ENCODE assay signal across 13 mouse cellular contexts in the genomic region with DNA sequence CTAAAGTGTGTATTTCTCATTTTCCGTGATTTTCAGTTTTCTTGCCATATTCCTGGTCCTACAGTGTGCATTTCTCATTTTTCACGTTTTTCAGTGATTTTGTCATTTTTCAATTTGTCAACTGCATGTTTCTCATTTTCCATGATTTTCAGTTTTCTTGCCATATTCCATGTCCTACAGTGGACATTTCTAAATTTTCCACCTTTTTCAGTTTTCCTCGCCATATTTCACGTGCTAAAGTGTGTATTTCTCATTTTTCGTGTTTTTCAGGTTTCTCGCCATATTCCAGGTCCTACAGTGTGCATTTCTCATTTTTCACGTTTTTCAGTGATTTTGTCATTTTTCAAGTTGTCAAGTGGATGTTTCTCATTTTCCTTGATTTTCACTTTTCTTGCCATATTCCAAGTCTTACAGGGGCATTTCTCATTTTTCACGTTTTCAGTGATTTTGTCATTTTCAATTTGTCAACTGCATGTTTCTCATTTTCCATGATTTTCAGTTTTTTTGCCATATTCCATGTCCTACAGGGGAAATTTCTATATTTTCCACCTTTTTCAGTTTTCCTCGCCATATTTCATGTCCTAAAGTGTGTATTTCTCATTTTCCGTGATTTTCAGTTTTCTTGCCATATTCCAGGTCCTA. TPM values are rescaled to one million over a fixed set of nuclear protein-coding genes. Genes with fewer than 3 reads are reported as not detected.
DNase-seq lines count a peak whose midpoint lies in the region; ATAC-seq and TF ChIP-seq lines count a peak whose summit lies in the region.
"Not testable (repeated sequence)": the region's sequence is repeated elsewhere in the genome, so short reads cannot be mapped to it uniquely, and the experiment has no call there.
"Had no signal": no experiment of that assay in that cellular context is flagged by ENCODE, and none has a peak within 500 bp of the region (broad histone marks: within the 10 kb centered on the region; RNA-seq: fewer than 3 reads in every experiment).

No protein-coding gene starts in this region.

- not testable (repeated sequence) for H3K4me1 ChIP-seq in MEL (ENCODE audit: control insufficient read depth in 1 of 2, insufficient read depth in 2 of 2, low read length in 2 of 2); heart, embryonic 16.5 days (ENCODE audit: control insufficient read depth, insufficient read depth, low read length); kidney, embryonic 16.5 days (ENCODE audit: insufficient read depth, low read length); liver, postnatal 0 days (ENCODE audit: insufficient read depth); neural tube, embryonic 12.5 days

- not testable (repeated sequence) for H3K9ac ChIP-seq in MEL (ENCODE audit: control insufficient read depth, low read depth, low read length, poor library complexity, severe bottlenecking); heart, embryonic 16.5 days (ENCODE audit: low read length); kidney, embryonic 16.5 days (replicated peaks; ENCODE audit: low read length); liver, postnatal 0 days (replicated peaks); neural tube, embryonic 12.5 days

- WGBS in heart, embryonic 16.5 days, result 57% methylated on average over 2 of the region's 10 CpGs
- 57% methylated on average over 2 of the region's 10 CpGs for WGBS in kidney, embryonic 16.5 days
- WGBS in liver, postnatal 0 days (ENCODE audit: insufficient replicate concordance), result 81% methylated on average over 2 of the region's 10 CpGs
- WGBS in neural tube, embryonic 12.5 days, result 61% methylated on average over 2 of the region's 10 CpGs

- not testable (repeated sequence) for TF ChIP-seq RAD21 in MEL (IDR thresholded peaks at IDR 0.05; ENCODE audit: low read depth, low read length)

- not testable (repeated sequence) for H3K4me2 ChIP-seq in heart, embryonic 16.5 days (ENCODE audit: low read depth, low read length); kidney, embryonic 16.5 days (replicated peaks; ENCODE audit: low read depth, low read length); liver, postnatal 0 days (ENCODE audit: low read depth, low read length); neural tube, embryonic 12.5 days (replicated peaks)

- not testable (repeated sequence) for TF ChIP-seq CTCF in MEL (IDR thresholded peaks at IDR 0.05 in 2 of 3, conservative IDR thresholded peaks at IDR 0.05 in 1 of 3; ENCODE audit: control insufficient read depth in 1 of 3, insufficient read depth in 1 of 3, low read depth in 2 of 3, low read length in 3 of 3, poor library complexity in 1 of 3, severe bottlenecking in 1 of 3); liver, postnatal 0 days (IDR thresholded peaks at IDR 0.05; ENCODE audit: low read depth)

- DNase-seq in MEL (ENCODE audit: low read depth, low spot score), result peak; percentile 96
- DNase-seq in c-Kit-negative CD71-positive TER-119-positive erythroid progenitor cells, embryonic 14.5 days (ENCODE audit: low read depth, low spot score), result peak; percentile 89
- DNase-seq in fat pad, adult 2 months (ENCODE audit: extremely low read depth, low read depth, low spot score), result peak; percentile 100
- DNase-seq in liver, postnatal 0 days, result peak; percentile 65

- not testable (repeated sequence) for H3K79me2 ChIP-seq in MEL (ENCODE audit: control insufficient read depth, insufficient read depth, low read length, poor library complexity)

- H3K9me3 ChIP-seq in MEL (replicated peaks; ENCODE audit: insufficient read depth, low read length); heart, embryonic 16.5 days (replicated peaks; ENCODE audit: control insufficient read depth, low read length); kidney, embryonic 16.5 days (ENCODE audit: low read length); liver, postnatal 0 days (ENCODE audit: low read length); neural tube, embryonic 12.5 days: not testable (repeated sequence)

- H3K27ac ChIP-seq in MEL (ENCODE audit: control insufficient read depth, low read depth, low read length); heart, embryonic 16.5 days (ENCODE audit: low read length); kidney, embryonic 16.5 days (ENCODE audit: low read length); liver, postnatal 0 days (ENCODE audit: low read depth); neural tube, embryonic 12.5 days: not testable (repeated sequence)

- not testable (repeated sequence) for TF ChIP-seq EP300 in MEL (IDR thresholded peaks at IDR 0.05; ENCODE audit: low read depth in 1 of 2, low read length in 2 of 2); liver, postnatal 0 days (IDR thresholded peaks at IDR 0.05; ENCODE audit: low read depth)

- H3K36me3 ChIP-seq in MEL (ENCODE audit: control insufficient read depth in 1 of 2, insufficient read depth in 2 of 2, low read length in 2 of 2); heart, embryonic 16.5 days (ENCODE audit: control insufficient read depth, insufficient read depth); kidney, embryonic 16.5 days (ENCODE audit: insufficient read depth, low read length); liver, postnatal 0 days (replicated peaks; ENCODE audit: insufficient read depth, low read length); neural tube, embryonic 12.5 days: not testable (repeated sequence)

- not testable (repeated sequence) for H3K4me3 ChIP-seq in MEL (ENCODE audit: control insufficient read depth in 1 of 2, insufficient read depth in 1 of 2, low read depth in 2 of 2, low read length in 2 of 2); heart, embryonic 16.5 days (ENCODE audit: low read length); kidney, embryonic 16.5 days (ENCODE audit: low read length); liver, postnatal 0 days (ENCODE audit: low read depth, low read length); neural tube, embryonic 12.5 days

- not testable (repeated sequence) for H3K27me3 ChIP-seq in MEL (ENCODE audit: control insufficient read depth in 1 of 2, insufficient read depth in 2 of 2, low read length in 2 of 2); heart, embryonic 16.5 days (ENCODE audit: control insufficient read depth, insufficient read depth, low read length); kidney, embryonic 16.5 days (ENCODE audit: insufficient read depth, low read length); liver, postnatal 0 days (ENCODE audit: insufficient read depth, low read length); neural tube, embryonic 12.5 days (replicated peaks)

- 0 out of 2 replicates have a peak, but pooled peaks have one; percentile 21 for ATAC-seq in heart, embryonic 16.5 days (replicated peaks; ENCODE audit: extremely low read depth, insufficient read depth, low FRiP score)
- 0 out of 2 replicates have a peak, but pooled peaks have one; percentile 35 for ATAC-seq in kidney, embryonic 16.5 days (ENCODE audit: low FRiP score, low TSS enrichment)
- not testable (repeated sequence) for ATAC-seq in liver, postnatal 0 days
- ATAC-seq in neural tube, embryonic 12.5 days (ENCODE audit: low FRiP score, low read depth), result 0 out of 2 replicates have a peak, but pooled peaks have one; percentile 31

- TF ChIP-seq POLR2A in MEL (IDR thresholded peaks at IDR 0.05; ENCODE audit: control insufficient read depth in 1 of 2, insufficient read depth in 1 of 2, low read depth in 1 of 2, low read length in 2 of 2, poor library complexity in 1 of 2), result not testable (repeated sequence)

RNA-seq across cellular contexts. Expression of a gene that starts 3.6 kb away (rescaled TPM):
- not detected in 2 replicates for total RNA-seq in MEL (2012; rRNA removed)
- not detected for polyA plus RNA-seq in MEL (2012; ENCODE audit: insufficient read depth in 1 of 2, insufficient read length in 2 of 2, low read depth in 1 of 2, low replicate concordance in 2 of 2, missing spikeins in 1 of 2)
- polyA plus RNA-seq in heart, embryonic 16.5 days (2015; fragmentation: Nextera tagmentation; extraction: Ambion mirVana), result not detected in 2 replicates
- not detected in 2 replicates for polyA plus RNA-seq in kidney, embryonic 16.5 days (2015; fragmentation: Nextera tagmentation; extraction: Ambion mirVana)
- not detected in 2 replicates for polyA plus RNA-seq in liver, postnatal 0 days (2015; fragmentation: Nextera tagmentation; extraction: Ambion mirVana)
- polyA plus RNA-seq in neural tube, embryonic 12.5 days (2016; fragmentation: Nextera tagmentation; extraction: Ambion mirVana), result not detected in 2 replicates
- total RNA-seq: adrenal gland, postnatal 25 days; gastrocnemius, adult 8-10 months; left cerebral cortex, postnatal 25 days had no signal
- polyA plus RNA-seq: heart, embryonic 15.5 days; kidney, adult 2 months had no signal

RNA-seq across cellular contexts. Expression of a gene that starts 5.6 kb away (rescaled TPM):
- total RNA-seq in MEL (2012; rRNA removed), result 0.19 and 0.46 TPM in 2 replicates
- polyA plus RNA-seq in MEL (2012; ENCODE audit: insufficient read depth in 1 of 2, insufficient read length in 2 of 2, low read depth in 1 of 2, low replicate concordance in 2 of 2, missing spikeins in 1 of 2), result under 1 TPM in 1 of 2 experiments, not detected in 1; 0.33 TPM
- 0.38 TPM in 1 of 2 replicates, not detected in the other for polyA plus RNA-seq in heart, embryonic 16.5 days (2015; fragmentation: Nextera tagmentation; extraction: Ambion mirVana)
- not detected in 2 replicates for polyA plus RNA-seq in kidney, embryonic 16.5 days (2015; fragmentation: Nextera tagmentation; extraction: Ambion mirVana)
- not detected in 2 replicates for polyA plus RNA-seq in liver, postnatal 0 days (2015; fragmentation: Nextera tagmentation; extraction: Ambion mirVana)
- polyA plus RNA-seq in neural tube, embryonic 12.5 days (2016; fragmentation: Nextera tagmentation; extraction: Ambion mirVana), result 0.97 and 1.1 TPM in 2 replicates
- total RNA-seq: gastrocnemius, adult 8-10 months; left cerebral cortex, postnatal 25 days had no signal
- polyA plus RNA-seq: heart, embryonic 15.5 days; kidney, adult 2 months had no signal

RNA-seq across cellular contexts. Expression of a gene that starts 5.9 kb away (rescaled TPM):
- total RNA-seq in MEL (2012; rRNA removed), result not detected in 2 replicates
- polyA plus RNA-seq in MEL (2012; ENCODE audit: insufficient read depth in 1 of 2, insufficient read length in 2 of 2, low read depth in 1 of 2, low replicate concordance in 2 of 2, missing spikeins in 1 of 2), result not detected
- not detected in 2 replicates for polyA plus RNA-seq in heart, embryonic 16.5 days (2015; fragmentation: Nextera tagmentation; extraction: Ambion mirVana)
- polyA plus RNA-seq in kidney, embryonic 16.5 days (2015; fragmentation: Nextera tagmentation; extraction: Ambion mirVana), result not detected in 2 replicates
- polyA plus RNA-seq in liver, postnatal 0 days (2015; fragmentation: Nextera tagmentation; extraction: Ambion mirVana), result not detected in 2 replicates
- not detected in 2 replicates for polyA plus RNA-seq in neural tube, embryonic 12.5 days (2016; fragmentation: Nextera tagmentation; extraction: Ambion mirVana)
- total RNA-seq: adrenal gland, postnatal 25 days; gastrocnemius, adult 8-10 months; left cerebral cortex, postnatal 25 days had no signal
- polyA plus RNA-seq: G1E; heart, embryonic 15.5 days; kidney, adult 2 months had no signal

RNA-seq across cellular contexts. Expression of a gene that starts 7.5 kb away (rescaled TPM):
- 2.3 and 2.6 TPM in 2 replicates for total RNA-seq in MEL (2012; rRNA removed)
- not detected for polyA plus RNA-seq in MEL (2012; ENCODE audit: insufficient read depth in 1 of 2, insufficient read length in 2 of 2, low read depth in 1 of 2, low replicate concordance in 2 of 2, missing spikeins in 1 of 2)
- 2.3 TPM in 1 of 2 replicates, not detected in the other for polyA plus RNA-seq in heart, embryonic 16.5 days (2015; fragmentation: Nextera tagmentation; extraction: Ambion mirVana)
- polyA plus RNA-seq in kidney, embryonic 16.5 days (2015; fragmentation: Nextera tagmentation; extraction: Ambion mirVana), result 0.33 TPM in 1 of 2 replicates, not detected in the other
- 0.31 TPM in 1 of 2 replicates, not detected in the other for polyA plus RNA-seq in liver, postnatal 0 days (2015; fragmentation: Nextera tagmentation; extraction: Ambion mirVana)
- polyA plus RNA-seq in neural tube, embryonic 12.5 days (2016; fragmentation: Nextera tagmentation; extraction: Ambion mirVana), result 1.4 and 2.3 TPM in 2 replicates
- polyA plus RNA-seq: kidney, adult 2 months had no signal

RNA-seq across cellular contexts. Expression of a gene that starts 13.6 kb away (rescaled TPM):
- total RNA-seq in MEL (2012; rRNA removed), result 2.1 and 2.4 TPM in 2 replicates
- under 1 TPM in 1 of 2 experiments, not detected in 1; 0.18 TPM for polyA plus RNA-seq in MEL (2012; ENCODE audit: insufficient read depth in 1 of 2, insufficient read length in 2 of 2, low read depth in 1 of 2, low replicate concordance in 2 of 2, missing spikeins in 1 of 2)
- 1.2 TPM in 1 of 2 replicates, not detected in the other for polyA plus RNA-seq in heart, embryonic 16.5 days (2015; fragmentation: Nextera tagmentation; extraction: Ambion mirVana)
- 0.30 TPM in 1 of 2 replicates, not detected in the other for polyA plus RNA-seq in kidney, embryonic 16.5 days (2015; fragmentation: Nextera tagmentation; extraction: Ambion mirVana)
- polyA plus RNA-seq in liver, postnatal 0 days (2015; fragmentation: Nextera tagmentation; extraction: Ambion mirVana), result not detected in 2 replicates
- 1.1 and 1.2 TPM in 2 replicates for polyA plus RNA-seq in neural tube, embryonic 12.5 days (2016; fragmentation: Nextera tagmentation; extraction: Ambion mirVana)
- total RNA-seq: left cerebral cortex, postnatal 25 days had no signal
- polyA plus RNA-seq: kidney, adult 2 months had no signal
